Mouse (Mus musculus) heart, embryonic 14.5 days (tissue): Measurements from ENCODE around the gene Gpr158. TPM values are rescaled to one million over a fixed set of nuclear protein-coding genes. Genes with fewer than 3 reads are reported as not detected.

ENCODE experiments used
- ATAC-seq: fragments of 200-750 bp; cut with Nextera tagmentation; 2 replicates; pipeline ENCODE4 v1.8.0; 2017; ENCODE audit warnings: low read depth, moderate TSS enrichment; ENCODE audit not compliant: insufficient number of reproducible peaks, insufficient read depth, low FRiP score
- H3K27ac ChIP-seq, 2 experiments: fragments of 200-500 bp in 1 of 2; fragments of 300-500 bp in 1 of 2; sonication (generic) in 1 of 2; replicated peaks in 1 of 2; 2 replicates each; pipeline ENCODE4 v1.5.1; 2012 to 2014; ENCODE audit warnings: low read depth in 2 of 2, low read length in 2 of 2, control low read depth in 1 of 2, mild to moderate bottlenecking in 1 of 2, mixed read lengths in 1 of 2; ENCODE audit not compliant: control insufficient read depth in 1 of 2, insufficient read depth in 1 of 2
- H3K27me3 ChIP-seq: fragments of 300-500 bp; sonication (generic); 2 replicates; pipeline ENCODE4 v1.6.1; 2014; ENCODE audit warnings: mild to moderate bottlenecking, low read length, control low read depth; ENCODE audit not compliant: control insufficient read depth, insufficient read depth
- H3K36me3 ChIP-seq: fragments of 300-500 bp; sonication (generic); 2 replicates; pipeline ENCODE4 v1.6.1; 2014; ENCODE audit warnings: mild to moderate bottlenecking, control low read depth, low read length, mixed read lengths; ENCODE audit not compliant: control insufficient read depth, insufficient read depth
- H3K4me1 ChIP-seq, 2 experiments: fragments of 200-500 bp in 1 of 2; fragments of 300-500 bp in 1 of 2; sonication (generic) in 1 of 2; 2 replicates each; pipeline ENCODE4 v1.6.1; 2012 to 2014; ENCODE audit warnings: low read length in 2 of 2, control low read depth in 1 of 2, mixed read lengths in 1 of 2; ENCODE audit not compliant: control insufficient read depth in 2 of 2, insufficient read depth in 2 of 2
- H3K4me2 ChIP-seq: fragments of 300-500 bp; sonication (generic); 2 replicates; pipeline ENCODE4 v1.6.1; 2014; ENCODE audit warnings: mild to moderate bottlenecking, low read length
- H3K4me3 ChIP-seq, 2 experiments: fragments of 200-500 bp in 1 of 2; fragments of 300-500 bp in 1 of 2; sonication (generic) in 1 of 2; 2 replicates each; pipeline ENCODE4 v1.5.1; 2012 to 2014; ENCODE audit warnings: low read length in 2 of 2, mild to moderate bottlenecking in 2 of 2, control low read depth in 1 of 2, low read depth in 1 of 2, moderate library complexity in 1 of 2; ENCODE audit not compliant: control insufficient read depth in 1 of 2, insufficient read depth in 1 of 2
- H3K9ac ChIP-seq: fragments of 300-500 bp; sonication (generic); 2 replicates; pipeline ENCODE4 v1.6.1; 2014; ENCODE audit warnings: mild to moderate bottlenecking, low read length
- H3K9me3 ChIP-seq: fragments of 300-500 bp; sonication (generic); 2 replicates; pipeline ENCODE4 v1.6.1; 2016; ENCODE audit warnings: low read length, control low read depth; ENCODE audit not compliant: control insufficient read depth
- polyA plus RNA-seq: library from polyadenylated mRNA; unstranded; fragments of >200 nt; fragmentation: Nextera tagmentation; extraction: Ambion mirVana; gene quantifications from 2 replicates; pipeline ENCODE4 v1.2.1, GENCODE M21; 2014

Gpr158 gene
- polyA plus RNA-seq, 1 experiment from 2014 or later: 0.14 TPM

DNA sequence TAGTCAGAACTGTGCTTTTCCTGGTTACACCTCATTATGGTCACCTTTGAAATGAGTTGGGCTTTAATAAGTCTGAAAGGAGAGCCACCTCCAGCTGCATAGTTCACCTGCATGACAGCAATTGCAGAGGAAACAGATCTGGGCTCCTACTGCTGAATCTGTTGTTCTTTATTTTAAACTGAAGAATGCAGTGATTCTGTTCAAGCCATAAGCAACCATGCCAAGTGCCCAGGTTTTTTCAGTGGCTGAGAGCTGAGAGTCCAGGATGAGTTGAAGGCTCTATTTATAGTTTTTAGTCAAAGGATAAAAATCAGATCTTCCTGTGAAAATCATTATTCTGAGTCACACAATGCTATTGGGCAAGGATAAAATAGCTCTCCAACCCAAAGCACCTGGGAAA lies 496.7 kb downstream of the Gpr158 start:
- no peak for ATAC-seq
- Histone ChIP-seq H3K4me1 (no peaks in the 10 kb centered on the region), H3K4me3 (no peak overlapping the region), H3K36me3 (no peaks in the 10 kb centered on the region), H3K27ac (no peak overlapping the region), H3K27me3 (no peaks in the 10 kb centered on the region), H3K9me3 (no peaks in the 10 kb centered on the region), H3K4me2 (no peak overlapping the region), H3K9ac (no peak overlapping the region)

Other genes starting within 250 kb of the Gpr158 start
- gene Enkur, start 162.2 kb upstream of the Gpr158 start, polyA plus RNA-seq: 2.1 and 2.3 TPM in 2 replicates
- gene Thnsl1, start 161.8 kb upstream of the Gpr158 start, polyA plus RNA-seq: 5.9 and 8.5 TPM in 2 replicates